Mouse (Mus musculus): ENCODE measurements at regions not wholly inside any gene's neighbourhood (a gene's known extent, or its start where the extent isn't known, plus 50 kb on each side); places are given as distances from the start of the nearest gene placed in this dataset.

- DNase-seq = no peak
Observed at GRCm38 (mm10) chr8:6388651-6389050, 1283.5 kb upstream of the Slc10a2 start.

- DNase-seq = no peak
Observed at GRCm38 (mm10) chr8:6374712-6375111, 1269.6 kb upstream of the Slc10a2 start.

- no peak for DNase-seq
Observed at GRCm38 (mm10) chr8:6361403-6361942, 1256.3 kb upstream of the Slc10a2 start.

- no peak for DNase-seq
Observed at GRCm38 (mm10) chr8:6357866-6358265, 1252.7 kb upstream of the Slc10a2 start.

GRCm38 (mm10) chr8:6350460-6350859, 1245.3 kb upstream of the Slc10a2 start:
- no peak for DNase-seq

GRCm38 (mm10) chr8:6350052-6350451, 1244.9 kb upstream of the Slc10a2 start:
- no peak for DNase-seq

- DNase-seq = no peak
Observed at GRCm38 (mm10) chr8:6345704-6346103, 1240.6 kb upstream of the Slc10a2 start.

GRCm38 (mm10) chr8:6340158-6340855, 1235.2 kb upstream of the Slc10a2 start:
- no peak for DNase-seq

GRCm38 (mm10) chr8:6334254-6334993, 1229.3 kb upstream of the Slc10a2 start:
- DNase-seq = no peak

- no peak for DNase-seq
Observed at GRCm38 (mm10) chr8:6321346-6321745, 1216.2 kb upstream of the Slc10a2 start.

- DNase-seq = peak; percentile 1
Observed at GRCm38 (mm10) chr8:6315162-6315845, 1210.2 kb upstream of the Slc10a2 start.

GRCm38 (mm10) chr8:6288889-6289288, 1183.7 kb upstream of the Slc10a2 start:
- DNase-seq = no peak

GRCm38 (mm10) chr8:6279903-6280302, 1174.8 kb upstream of the Slc10a2 start:
- DNase-seq = no peak

Measured in kidney, postnatal 14 days (tissue).